Mouse (Mus musculus): ENCODE results near the gene Thap7.

- TF ChIP-seq CTCF (IDR thresholded peaks at IDR 0.05), result peak; percentile 21; the same call in 1 of the 2 replicates
- no peak for TF ChIP-seq POLR2A (IDR thresholded peaks at IDR 0.05; ENCODE audit: insufficient read depth, low read depth, low read length)
Measured at GRCm38 (mm10) chr16:17488478-17489468, 42.2 kb downstream of the Thap7 start.

All from heart, adult 2 months (tissue).